Comparison of ENCODE assay signal across 8 mouse cellular contexts in genomic region chr3:108209536-108209935, GRCm38 (mm10). TPM values are rescaled to one million over a fixed set of nuclear protein-coding genes. Genes with fewer than 3 reads are reported as not detected.
DNase-seq lines count a peak whose midpoint lies in the region; ATAC-seq and TF ChIP-seq lines count a peak whose summit lies in the region.

No protein-coding gene starts in this region.

- WGBS in lung, embryonic 16.5 days: 2% methylated on average over 8 of the region's 8 CpGs
- 8% methylated on average over 8 of the region's 8 CpGs for WGBS in limb, embryonic 12.5 days
- WGBS in small intestine, adult 2 months: 7% methylated on average over 8 of the region's 8 CpGs

- no peak for ATAC-seq in lung, embryonic 16.5 days (ENCODE audit: low read depth)
- ATAC-seq in limb, embryonic 12.5 days (ENCODE audit: insufficient number of reproducible peaks, insufficient read depth, low FRiP score, low TSS enrichment, low read depth): peak; percentile 3; the same call in 1 of the 2 replicates

- peak overlapping the region; percentile 80 for H3K9ac ChIP-seq in lung, embryonic 16.5 days (ENCODE audit: low read length)
- peak overlapping the region; percentile 82 for H3K9ac ChIP-seq in limb, embryonic 12.5 days (replicated peaks)

- peak overlapping the region; percentile 72 for H3K4me2 ChIP-seq in lung, embryonic 16.5 days (ENCODE audit: low read depth, low read length)
- peak overlapping the region; percentile 92 for H3K4me2 ChIP-seq in limb, embryonic 12.5 days

- no peaks in the 10 kb centered on the region for H3K9me3 ChIP-seq in lung, embryonic 16.5 days (ENCODE audit: control insufficient read depth, low read length)
- no peaks in the 10 kb centered on the region for H3K9me3 ChIP-seq in limb, embryonic 12.5 days

- H3K4me1 ChIP-seq in lung, embryonic 16.5 days (replicated peaks; ENCODE audit: control insufficient read depth, insufficient read depth, low read length): peaks cover 27% of the 10 kb centered on the region
- peaks cover 18% of the 10 kb centered on the region for H3K4me1 ChIP-seq in limb, embryonic 12.5 days (replicated peaks)
- H3K4me1 ChIP-seq in small intestine, adult 2 months (ENCODE audit: control insufficient read depth, insufficient read depth, insufficient read length, low read length): peaks cover 7% of the 10 kb centered on the region; the same call in 1 of the 2 replicates

- peak overlapping the region; percentile 71 for H3K4me3 ChIP-seq in lung, embryonic 16.5 days (ENCODE audit: low read length)
- H3K4me3 ChIP-seq in limb, embryonic 12.5 days (replicated peaks): peak overlapping the region; percentile 61
- H3K4me3 ChIP-seq in small intestine, adult 2 months (ENCODE audit: low read depth, low read length): peak overlapping the region; percentile 74

- peaks cover 4% of the 10 kb centered on the region; the same call in 1 of the 2 replicates for H3K36me3 ChIP-seq in lung, embryonic 16.5 days (ENCODE audit: control insufficient read depth, insufficient read depth, low read length)
- peaks cover 39% of the 10 kb centered on the region for H3K36me3 ChIP-seq in limb, embryonic 12.5 days
- H3K36me3 ChIP-seq in small intestine, adult 2 months (ENCODE audit: control insufficient read depth, insufficient read depth, low read length): no peaks in the 10 kb centered on the region; the same call in 1 of the 2 replicates

- H3K27me3 ChIP-seq in lung, embryonic 16.5 days (ENCODE audit: control insufficient read depth, insufficient read depth, low read depth, low read length): no peaks in the 10 kb centered on the region
- 0 out of 2 replicates have a peak, but pooled peaks cover 4% of the 10 kb centered on the region for H3K27me3 ChIP-seq in limb, embryonic 12.5 days
- H3K27me3 ChIP-seq in small intestine, adult 2 months (ENCODE audit: control insufficient read depth, insufficient read depth, low read length): no peaks in the 10 kb centered on the region

- TF ChIP-seq CTCF in small intestine, adult 2 months (IDR thresholded peaks at IDR 0.05; ENCODE audit: extremely low read depth, insufficient read length, insufficient replicate concordance, low read depth, low read length): no peak

- no peak; the same call in 1 of the 2 replicates for TF ChIP-seq POLR2A in small intestine, adult 2 months (IDR thresholded peaks at IDR 0.05; ENCODE audit: low read depth, low read length)

- H3K27ac ChIP-seq in lung, embryonic 16.5 days (ENCODE audit: low read length): no peak overlapping the region
- H3K27ac ChIP-seq in limb, embryonic 12.5 days: peak overlapping the region; percentile 91
- H3K27ac ChIP-seq in small intestine, adult 2 months (ENCODE audit: insufficient read depth, low read depth, low read length): no peak overlapping the region

- peak; percentile 71 for DNase-seq in cerebellum, adult 11-12 months
- DNase-seq in cerebellum, adult 11 months: no peak
- DNase-seq in lung, postnatal 14 days: no peak
- DNase-seq in adrenal gland, adult 8-10 months: no peak
- DNase-seq in cerebellum, postnatal 10 days: no peak

RNA-seq across cellular contexts. Expression of gene Atxn7l2, which starts 1.2 kb away (rescaled TPM):
- polyA plus RNA-seq in lung, embryonic 16.5 days (2015; fragmentation: Nextera tagmentation; extraction: Ambion mirVana): 12.9 and 13.4 TPM in 2 replicates
- polyA plus RNA-seq in limb, embryonic 12.5 days (2016; fragmentation: Nextera tagmentation; extraction: Ambion mirVana): 25.2 and 26.0 TPM in 2 replicates
- polyA plus RNA-seq in small intestine, adult 2 months (2012; rRNA removed): 3.6 and 9.7 TPM in 2 replicates
- 10 to 100 TPM in 3 of 4 experiments, 1 to 10 TPM in 1; 8.2 to 23.1 (median 15.0) TPM for total RNA-seq in adrenal gland, adult 8-10 months (2022)

RNA-seq across cellular contexts. Expression of gene Cyb561d1, which starts 8.5 kb away (rescaled TPM):
- polyA plus RNA-seq in lung, embryonic 16.5 days (2015; fragmentation: Nextera tagmentation; extraction: Ambion mirVana): 3.1 and 3.4 TPM in 2 replicates
- polyA plus RNA-seq in limb, embryonic 12.5 days (2016; fragmentation: Nextera tagmentation; extraction: Ambion mirVana): 1.7 TPM in 2 replicates
- 5.5 and 9.4 TPM in 2 replicates for polyA plus RNA-seq in small intestine, adult 2 months (2012; rRNA removed)
- 10 to 100 TPM in 2 of 4 experiments, 1 to 10 TPM in 2; 9.3 to 14.7 (median 11.7) TPM for total RNA-seq in adrenal gland, adult 8-10 months (2022)

RNA-seq across cellular contexts. Expression of gene Sypl2, which starts 16.9 kb away (rescaled TPM):
- polyA plus RNA-seq in lung, embryonic 16.5 days (2015; fragmentation: Nextera tagmentation; extraction: Ambion mirVana): 0.46 and 1.1 TPM in 2 replicates
- 0.64 and 0.87 TPM in 2 replicates for polyA plus RNA-seq in limb, embryonic 12.5 days (2016; fragmentation: Nextera tagmentation; extraction: Ambion mirVana)
- polyA plus RNA-seq in small intestine, adult 2 months (2012; rRNA removed): 2.5 and 6.3 TPM in 2 replicates
- total RNA-seq in adrenal gland, adult 8-10 months (2022): 1 to 10 TPM in 1 of 4 experiments, under 1 TPM in 3; 0.35 to 1.0 (median 0.65) TPM

RNA-seq across cellular contexts. Expression of gene Amigo1, which starts 23.4 kb away (rescaled TPM):
- 2.3 and 2.4 TPM in 2 replicates for polyA plus RNA-seq in lung, embryonic 16.5 days (2015; fragmentation: Nextera tagmentation; extraction: Ambion mirVana)
- polyA plus RNA-seq in limb, embryonic 12.5 days (2016; fragmentation: Nextera tagmentation; extraction: Ambion mirVana): 4.4 and 5.8 TPM in 2 replicates
- polyA plus RNA-seq in small intestine, adult 2 months (2012; rRNA removed): 10.1 and 17.6 TPM in 2 replicates
- 10 to 100 TPM; 24.4 to 36.9 (median 31.6) TPM for total RNA-seq in adrenal gland, adult 8-10 months (2022)

RNA-seq across cellular contexts. Expression of gene Psma5, which starts 47.2 kb away (rescaled TPM):
- polyA plus RNA-seq in lung, embryonic 16.5 days (2015; fragmentation: Nextera tagmentation; extraction: Ambion mirVana): 254 and 275 TPM in 2 replicates
- 297 and 302 TPM in 2 replicates for polyA plus RNA-seq in limb, embryonic 12.5 days (2016; fragmentation: Nextera tagmentation; extraction: Ambion mirVana)
- polyA plus RNA-seq in small intestine, adult 2 months (2012; rRNA removed): 21.9 and 36.2 TPM in 2 replicates
- total RNA-seq in adrenal gland, adult 8-10 months (2022): 10 to 100 TPM; 85.1 to 96.1 (median 89.0) TPM
